Mouse (Mus musculus) kidney, embryonic 15.5 days (tissue): Measurements from ENCODE around the gene Hecw2. TPM values are rescaled to one million over a fixed set of nuclear protein-coding genes. Genes with fewer than 3 reads are reported as not detected.

Experiments used
- ATAC-seq: fragments of 200-750 bp; cut with Nextera tagmentation; replicated peaks from 2 replicates; pipeline ENCODE4 v1.8.0; 2017; ENCODE audit warnings: moderate TSS enrichment; ENCODE audit not compliant: low FRiP score
- H3K27ac ChIP-seq: fragments of 300-500 bp; sonication (generic); 2 replicates; pipeline ENCODE4 v1.5.1; 2015; ENCODE audit warnings: mild to moderate bottlenecking, inconsistent platforms
- H3K27me3 ChIP-seq: fragments of 300-500 bp; sonication (generic); 2 replicates; pipeline ENCODE4 v1.6.1; 2015; ENCODE audit warnings: inconsistent platforms
- H3K36me3 ChIP-seq: fragments of 300-500 bp; sonication (generic); 2 replicates; pipeline ENCODE4 v1.6.1; 2015; ENCODE audit warnings: inconsistent platforms
- H3K4me1 ChIP-seq: fragments of 300-500 bp; sonication (generic); 2 replicates; pipeline ENCODE4 v1.6.1; 2015; ENCODE audit warnings: inconsistent platforms
- H3K4me2 ChIP-seq: fragments of 300-500 bp; sonication (generic); 2 replicates; pipeline ENCODE4 v1.6.1; 2015; ENCODE audit warnings: moderate library complexity, mild to moderate bottlenecking, inconsistent platforms
- H3K4me3 ChIP-seq: fragments of 300-500 bp; sonication (generic); replicated peaks from 2 replicates; pipeline ENCODE4 v1.5.1; 2015; ENCODE audit warnings: mild to moderate bottlenecking, inconsistent platforms
- H3K9ac ChIP-seq: fragments of 300-500 bp; sonication (generic); 2 replicates; pipeline ENCODE4 v1.6.1; 2015; ENCODE audit warnings: mild to moderate bottlenecking, inconsistent platforms
- H3K9me3 ChIP-seq: fragments of 300-500 bp; sonication (generic); replicated peaks from 2 replicates; pipeline ENCODE4 v1.6.1; 2016; ENCODE audit warnings: inconsistent platforms
- WGBS: fragments of 180-500 bp; shearing (Covaris S2); methylation state at CpG from one replicate; pipeline ENCODE4 v1.1.7; 2015; ENCODE audit warnings: mixed read lengths; 5-methylcytosine and 5-hydroxymethylcytosine counted together
- polyA plus RNA-seq: library from polyadenylated mRNA; unstranded; fragments of >200 nt; fragmentation: Nextera tagmentation; extraction: Ambion mirVana; gene quantifications from 2 replicates; pipeline ENCODE4 v1.2.1, GENCODE M21; 2015

Hecw2 gene
- polyA plus RNA-seq, 1 experiment from 2014 or later: 3.2 TPM

- WGBS: 96% methylated on average over 1 of the region's 1 CpGs
Measured at GRCm38 (mm10) chr1:53782956-53783355, 412.0 kb downstream of the Hecw2 start.

GRCm38 (mm10) chr1:53782079-53782478 is 412.9 kb downstream of the Hecw2 start:
- ATAC-seq: no peak
- Histone ChIP-seq H3K36me3 (no peaks in the 10 kb centered on the region), H3K9me3 (no peaks in the 10 kb centered on the region), H3K27me3 (no peaks in the 10 kb centered on the region), H3K4me2 (no peak overlapping the region), H3K9ac (no peak overlapping the region), H3K4me3 (no peak overlapping the region), H3K27ac (no peak overlapping the region), H3K4me1 (peaks cover 3% of the 10 kb centered on the region; the same call in 1 of the 2 replicates)
- 83% methylated on average over 3 of the region's 3 CpGs for WGBS

More at GRCm38 (mm10) chr1:53782956-53783355, 412.0 kb downstream of the Hecw2 start:
- no peak for ATAC-seq
- H3K27me3 ChIP-seq: no peaks in the 10 kb centered on the region
- no peak overlapping the region for H3K27ac ChIP-seq
- H3K4me2 ChIP-seq: no peak overlapping the region
- no peak overlapping the region for H3K4me3 ChIP-seq
- no peak overlapping the region for H3K9ac ChIP-seq
- no peaks in the 10 kb centered on the region for H3K36me3 ChIP-seq
- H3K4me1 ChIP-seq: peaks cover 3% of the 10 kb centered on the region; the same call in 1 of the 2 replicates
- H3K9me3 ChIP-seq: no peaks in the 10 kb centered on the region

- 82% methylated on average over 1 of the region's 1 CpGs for WGBS
- H3K4me2 ChIP-seq: no peak overlapping the region
- no peak overlapping the region for H3K4me3 ChIP-seq
Measured at GRCm38 (mm10) chr1:53781311-53781710, 413.7 kb downstream of the Hecw2 start.

GRCm38 (mm10) chr1:53776176-53776905 is 418.6 kb downstream of the Hecw2 start:
- Histone ChIP-seq H3K9me3 (no peaks in the 10 kb centered on the region), H3K27me3 (no peaks in the 10 kb centered on the region), H3K4me1 (no peaks in the 10 kb centered on the region), H3K4me2 (no peak overlapping the region), H3K9ac (no peak overlapping the region), H3K36me3 (no peaks in the 10 kb centered on the region), H3K4me3 (no peak overlapping the region), H3K27ac (no peak overlapping the region)
- 85% methylated on average over 7 of the region's 7 CpGs for WGBS
- no peak for ATAC-seq

More at GRCm38 (mm10) chr1:53781311-53781710, 413.7 kb downstream of the Hecw2 start:
- Histone ChIP-seq H3K9me3 (no peaks in the 10 kb centered on the region), H3K9ac (no peak overlapping the region), H3K27me3 (no peaks in the 10 kb centered on the region), H3K36me3 (no peaks in the 10 kb centered on the region), H3K4me1 (peaks cover 3% of the 10 kb centered on the region; the same call in 1 of the 2 replicates), H3K27ac (no peak overlapping the region)
- ATAC-seq: no peak

GRCm38 (mm10) chr1:53775545-53775944 is 419.4 kb downstream of the Hecw2 start:
- no peak overlapping the region for H3K4me3 ChIP-seq
- no peak for ATAC-seq
- H3K9me3 ChIP-seq: no peaks in the 10 kb centered on the region
- H3K4me2 ChIP-seq: no peak overlapping the region
- no peak overlapping the region for H3K9ac ChIP-seq
- no peaks in the 10 kb centered on the region for H3K36me3 ChIP-seq
- H3K27me3 ChIP-seq: no peaks in the 10 kb centered on the region
- WGBS: 88% methylated on average over 2 of the region's 2 CpGs
- H3K4me1 ChIP-seq: no peaks in the 10 kb centered on the region
- no peak overlapping the region for H3K27ac ChIP-seq

GRCm38 (mm10) chr1:53775036-53775435 is 419.9 kb downstream of the Hecw2 start:
- Histone ChIP-seq H3K4me3 (no peak overlapping the region), H3K4me2 (no peak overlapping the region), H3K36me3 (no peaks in the 10 kb centered on the region), H3K27me3 (no peaks in the 10 kb centered on the region), H3K4me1 (no peaks in the 10 kb centered on the region), H3K9me3 (no peaks in the 10 kb centered on the region), H3K27ac (no peak overlapping the region), H3K9ac (no peak overlapping the region)
- WGBS: 84% methylated on average over 6 of the region's 6 CpGs
- no peak for ATAC-seq

GRCm38 (mm10) chr1:53774571-53774970 is 420.4 kb downstream of the Hecw2 start:
- no peak overlapping the region for H3K4me2 ChIP-seq
- H3K9ac ChIP-seq: no peak overlapping the region
- H3K4me1 ChIP-seq: no peaks in the 10 kb centered on the region
- no peaks in the 10 kb centered on the region for H3K27me3 ChIP-seq
- H3K9me3 ChIP-seq: no peaks in the 10 kb centered on the region
- H3K4me3 ChIP-seq: no peak overlapping the region
- no peak for ATAC-seq
- H3K27ac ChIP-seq: no peak overlapping the region
- H3K36me3 ChIP-seq: no peaks in the 10 kb centered on the region
- 74% methylated on average over 3 of the region's 3 CpGs for WGBS

GRCm38 (mm10) chr1:53773994-53774393 is 421.0 kb downstream of the Hecw2 start:
- H3K4me1 ChIP-seq: no peaks in the 10 kb centered on the region
- WGBS: 54% methylated on average over 6 of the region's 6 CpGs
- no peaks in the 10 kb centered on the region for H3K36me3 ChIP-seq
- no peak overlapping the region for H3K27ac ChIP-seq
- H3K27me3 ChIP-seq: no peaks in the 10 kb centered on the region
- no peaks in the 10 kb centered on the region for H3K9me3 ChIP-seq
- no peak overlapping the region for H3K9ac ChIP-seq
- no peak overlapping the region for H3K4me2 ChIP-seq
- H3K4me3 ChIP-seq: no peak overlapping the region
- ATAC-seq: no peak

GRCm38 (mm10) chr1:53772967-53773366 is 422.0 kb downstream of the Hecw2 start:
- no peak overlapping the region for H3K4me3 ChIP-seq
- H3K27ac ChIP-seq: no peak overlapping the region
- no peaks in the 10 kb centered on the region for H3K27me3 ChIP-seq
- no peaks in the 10 kb centered on the region for H3K4me1 ChIP-seq
- no peaks in the 10 kb centered on the region for H3K9me3 ChIP-seq
- no peak for ATAC-seq
- H3K36me3 ChIP-seq: no peaks in the 10 kb centered on the region
- H3K4me2 ChIP-seq: no peak overlapping the region
- WGBS: 93% methylated on average over 3 of the region's 3 CpGs
- no peak overlapping the region for H3K9ac ChIP-seq

GRCm38 (mm10) chr1:53771476-53771875 is 423.5 kb downstream of the Hecw2 start:
- Histone ChIP-seq H3K4me3 (no peak overlapping the region), H3K4me2 (no peak overlapping the region), H3K27me3 (no peaks in the 10 kb centered on the region), H3K27ac (no peak overlapping the region), H3K9ac (no peak overlapping the region), H3K9me3 (no peaks in the 10 kb centered on the region), H3K4me1 (no peaks in the 10 kb centered on the region), H3K36me3 (no peaks in the 10 kb centered on the region)
- WGBS: 95% methylated on average over 6 of the region's 6 CpGs
- ATAC-seq: no peak

- Histone ChIP-seq H3K36me3 (peaks cover 27% of the 10 kb centered on the region), H3K4me1 (no peaks in the 10 kb centered on the region), H3K9me3 (no peaks in the 10 kb centered on the region), H3K9ac (no peak overlapping the region), H3K27ac (no peak overlapping the region), H3K4me2 (no peak overlapping the region), H3K27me3 (no peaks in the 10 kb centered on the region), H3K4me3 (no peak overlapping the region)
- no peak for ATAC-seq
- 68% methylated on average over 2 of the region's 2 CpGs for WGBS
Measured at GRCm38 (mm10) chr1:53766112-53766511, 428.9 kb downstream of the Hecw2 start.

- ATAC-seq: no peak
- Histone ChIP-seq H3K4me1 (no peaks in the 10 kb centered on the region), H3K4me3 (no peak overlapping the region), H3K27me3 (no peaks in the 10 kb centered on the region), H3K36me3 (peaks cover 17% of the 10 kb centered on the region; the same call in 1 of the 2 replicates), H3K9me3 (no peaks in the 10 kb centered on the region), H3K4me2 (no peak overlapping the region), H3K27ac (no peak overlapping the region), H3K9ac (no peak overlapping the region)
- 85% methylated on average over 4 of the region's 4 CpGs for WGBS
Measured at GRCm38 (mm10) chr1:53757316-53757715, 437.7 kb downstream of the Hecw2 start.
